14 mouse cellular contexts compared by ENCODE assay signal in genomic region chr6:121018147-121018546, GRCm38 (mm10).
DNase-seq lines count a peak whose midpoint lies in the region; ATAC-seq and TF ChIP-seq lines count a peak whose summit lies in the region.
"Had no signal": no experiment of that assay in that cellular context is flagged by ENCODE, and none has a peak within 500 bp of the region (broad histone marks: within the 10 kb centered on the region; RNA-seq: fewer than 3 reads in every experiment).

No protein-coding gene starts in this region.

- DNase-seq in gastrocnemius, adult 2 months, result peak; percentile 73
- no peak for DNase-seq in gastrocnemius, postnatal 10 days
- DNase-seq in Patski (ENCODE audit: low read depth, low spot score), result no peak
- DNase-seq in cerebellum, adult 18-20 months, result peak; percentile 68 to 77
- no peak for DNase-seq in urinary bladder, postnatal 36 days (ENCODE audit: low spot score in 2 of 2)
- DNase-seq in urinary bladder, postnatal 4 days (ENCODE audit: low spot score in 2 of 2), result no peak
- no peak for DNase-seq in layer of hippocampus, adult 8-10 months (ENCODE audit: low spot score in 2 of 2)
- DNase-seq: liver had no signal

- H3K4me1 ChIP-seq in heart, embryonic 13.5 days, result peaks cover 20% of the 10 kb centered on the region
- H3K4me1 ChIP-seq: hindbrain, embryonic 15.5 days; neural tube, embryonic 12.5 days had no signal

- peaks cover 97% of the 10 kb centered on the region for H3K36me3 ChIP-seq in heart, embryonic 13.5 days

- ATAC-seq in Patski, result peak; percentile 6
- no peak for ATAC-seq in heart, embryonic 13.5 days (ENCODE audit: extremely low read depth, insufficient number of reproducible peaks, low FRiP score, low TSS enrichment)
- ATAC-seq: forebrain, embryonic 14.5 days had no signal

- POLR2A ChIA-PET in Patski (lab: Charles Lee), result interaction anchor here (0.7 kb wide), 1 partner anchor 25 kb away, joined by 3 read pairs; no protein-coding TSS in a partner anchor

- CTCF ChIA-PET in Patski (lab: Charles Lee), result interaction anchor here (1.1 kb wide), 1 partner anchor 163 kb away, joined by 3 read pairs; no protein-coding TSS in a partner anchor

- H3K9ac ChIP-seq in heart, embryonic 13.5 days, result no peak overlapping the region
- H3K9ac ChIP-seq: hindbrain, embryonic 15.5 days; lung, embryonic 15.5 days; neural tube, embryonic 12.5 days had no signal

- H3K4me3 ChIP-seq in gastrocnemius, adult 2 months, result no peak overlapping the region
- H3K4me3 ChIP-seq in heart, embryonic 13.5 days, result no peak overlapping the region
- H3K4me3 ChIP-seq: hindbrain, embryonic 15.5 days; layer of hippocampus, adult 2 months; lung, embryonic 15.5 days; neural tube, embryonic 12.5 days had no signal

- no peak for TF ChIP-seq CTCF in gastrocnemius, adult 2 months (IDR thresholded peaks at IDR 0.05)
- no peak for TF ChIP-seq CTCF in Patski (IDR thresholded peaks at IDR 0.05)

- intact Hi-C loops in gastrocnemius, adult 2 months (cut with DNase I), result no loop called here

- in situ Hi-C loops in Patski (cut with MboI; ENCODE audit: low pct_unique_long_range_greater_than_20kb), result loop anchor here (25.0 kb wide), 1 partner anchor 94 kb away; no protein-coding TSS in a partner anchor

- H3K27me3 ChIP-seq in Patski, result no peaks in the 10 kb centered on the region
- H3K27me3 ChIP-seq in heart, embryonic 13.5 days (replicated peaks), result no peaks in the 10 kb centered on the region
- H3K27me3 ChIP-seq: hindbrain, embryonic 15.5 days; lung, embryonic 15.5 days; neural tube, embryonic 12.5 days had no signal

- 89% methylated on average over 4 of the region's 4 CpGs for WGBS in heart, embryonic 13.5 days

- H3K4me2 ChIP-seq in heart, embryonic 13.5 days, result no peak overlapping the region
- H3K4me2 ChIP-seq: hindbrain, embryonic 15.5 days; lung, embryonic 15.5 days; neural tube, embryonic 12.5 days had no signal

- peak overlapping the region; percentile 82 for H3K27ac ChIP-seq in gastrocnemius, adult 2 months
- H3K27ac ChIP-seq in heart, embryonic 13.5 days (replicated peaks), result 0 out of 2 replicates have a peak overlapping the region, but pooled peaks have one; percentile 39
- H3K27ac ChIP-seq: hindbrain, embryonic 15.5 days; layer of hippocampus, adult 2 months; neural tube, embryonic 12.5 days had no signal

- H3K9me3 ChIP-seq in heart, embryonic 13.5 days, result no peaks in the 10 kb centered on the region
- H3K9me3 ChIP-seq: hindbrain, embryonic 15.5 days; lung, embryonic 15.5 days; neural tube, embryonic 12.5 days had no signal

Comparison
In these comparisons a context has a peak if more than half of its experiments do, and no peak if none do; other contexts are left out.
1. DNase-seq: peak in gastrocnemius, adult 2 months (single experiment) and cerebellum, adult 18-20 months (2 of 2); none in gastrocnemius, postnatal 10 days (single experiment), Patski (single experiment), urinary bladder, postnatal 36 days (0 of 2), urinary bladder, postnatal 4 days (0 of 2) and layer of hippocampus, adult 8-10 months (0 of 2).